Mouse (Mus musculus) embryonic facial prominence, embryonic 15.5 days (tissue): ENCODE data around the gene Scgb1b27. TPM values are rescaled to one million over a fixed set of nuclear protein-coding genes. Genes with fewer than 3 reads are reported as not detected.
"Not testable (repeated sequence)": the region's sequence is repeated elsewhere in the genome, so short reads cannot be mapped to it uniquely, and the experiment has no call there.

Source experiments
- ATAC-seq: fragments of 200-750 bp; cut with Nextera tagmentation; 2 replicates; pipeline ENCODE4 v1.8.0; 2017; ENCODE audit warnings: low read depth, moderate TSS enrichment; ENCODE audit not compliant: insufficient number of reproducible peaks, low FRiP score, low TSS enrichment
- H3K27ac ChIP-seq: fragments of 300-500 bp; sonication (generic); replicated peaks from 2 replicates; pipeline ENCODE4 v1.5.1; 2015; ENCODE audit warnings: mild to moderate bottlenecking, inconsistent platforms
- H3K27me3 ChIP-seq: fragments of 300-500 bp; sonication (generic); 2 replicates; pipeline ENCODE4 v1.6.1; 2015; ENCODE audit warnings: inconsistent platforms
- H3K36me3 ChIP-seq: fragments of 300-500 bp; sonication (generic); 2 replicates; pipeline ENCODE4 v1.6.1; 2015; ENCODE audit warnings: mild to moderate bottlenecking, inconsistent platforms
- H3K4me1 ChIP-seq: fragments of 300-500 bp; sonication (generic); 2 replicates; pipeline ENCODE4 v1.6.1; 2015; ENCODE audit warnings: inconsistent platforms
- H3K4me2 ChIP-seq: fragments of 300-500 bp; sonication (generic); replicated peaks from 2 replicates; pipeline ENCODE4 v1.6.1; 2015; ENCODE audit warnings: mild to moderate bottlenecking, inconsistent platforms
- H3K4me3 ChIP-seq: fragments of 300-500 bp; sonication (generic); replicated peaks from 2 replicates; pipeline ENCODE4 v1.5.1; 2015; ENCODE audit warnings: mild to moderate bottlenecking, inconsistent platforms
- H3K9ac ChIP-seq: fragments of 300-500 bp; sonication (generic); 2 replicates; pipeline ENCODE4 v1.6.1; 2015; ENCODE audit warnings: inconsistent platforms
- H3K9me3 ChIP-seq: fragments of 300-500 bp; sonication (generic); replicated peaks from 2 replicates; pipeline ENCODE4 v1.6.1; 2016; ENCODE audit warnings: inconsistent platforms
- WGBS: fragments of 180-500 bp; shearing (Covaris S2); methylation state at CpG from one replicate; pipeline ENCODE4 v1.1.7; 2015; 5-methylcytosine and 5-hydroxymethylcytosine counted together
- polyA plus RNA-seq: library from polyadenylated mRNA; unstranded; fragments of >200 nt; fragmentation: Nextera tagmentation; extraction: Ambion mirVana; gene quantifications from 2 replicates; pipeline ENCODE4 v1.2.1, GENCODE M21; 2015

Scgb1b27 gene
- not detected in 2 replicates for polyA plus RNA-seq

GRCm38 (mm10) chr7:34021183-34021582, at the start of gene Scgb1b27:
Scgb1b27 (plus strand) TSS chr7:34021483.
- not testable (repeated sequence) for H3K36me3 ChIP-seq, ATAC-seq, H3K4me2 ChIP-seq, H3K9me3 ChIP-seq, H3K27me3 ChIP-seq, H3K9ac ChIP-seq, H3K4me3 ChIP-seq, H3K27ac ChIP-seq, H3K4me1 ChIP-seq
- WGBS: 89% methylated on average over 1 of the region's 1 CpGs

- not testable (repeated sequence) for H3K9ac ChIP-seq, H3K27ac ChIP-seq, H3K4me1 ChIP-seq, H3K9me3 ChIP-seq, H3K4me2 ChIP-seq, H3K4me3 ChIP-seq, H3K27me3 ChIP-seq, ATAC-seq, H3K36me3 ChIP-seq
- WGBS: 22% methylated on average over 8 of the region's 9 CpGs
Measured at GRCm38 (mm10) chr7:33982281-33982680, 39.0 kb upstream of the Scgb1b27 start.

- H3K4me1 ChIP-seq: no peaks in the 10 kb centered on the region
- no peak for ATAC-seq
- no peak within 1 kb of the TSS for H3K4me2 ChIP-seq
- H3K4me3 ChIP-seq: no peak within 1 kb of the TSS
- no peaks in the 10 kb centered on the region for H3K27me3 ChIP-seq
- no peaks in the 10 kb centered on the region for H3K36me3 ChIP-seq
- no peak within 1 kb of the TSS for H3K9ac ChIP-seq
- 74% methylated on average over 4 of the region's 4 CpGs for WGBS
- H3K27ac ChIP-seq: no peak within 1 kb of the TSS
- H3K9me3 ChIP-seq: 0 out of 2 replicates have a peak, but pooled peaks cover 7% of the 10 kb centered on the region
Measured at GRCm38 (mm10) chr7:34013842-34014241, 7.4 kb upstream of the Scgb1b27 start, which contains the start of gene Scgb2b27. Scgb2b27 (minus strand) TSS chr7:34013942.

- peaks cover 12% of the 10 kb centered on the region for H3K9me3 ChIP-seq
- H3K9ac ChIP-seq: no peak overlapping the region
- H3K36me3 ChIP-seq: no peaks in the 10 kb centered on the region
- ATAC-seq: no peak
- 81% methylated on average over 4 of the region's 4 CpGs for WGBS
- no peaks in the 10 kb centered on the region for H3K27me3 ChIP-seq
- no peak overlapping the region for H3K4me3 ChIP-seq
- H3K27ac ChIP-seq: no peak overlapping the region
- H3K4me1 ChIP-seq: no peaks in the 10 kb centered on the region
- H3K4me2 ChIP-seq: no peak overlapping the region
Measured at GRCm38 (mm10) chr7:34025641-34026040, 4.4 kb downstream of the Scgb1b27 start.

- H3K27me3 ChIP-seq, H3K36me3 ChIP-seq, H3K27ac ChIP-seq, ATAC-seq, H3K4me1 ChIP-seq, H3K9ac ChIP-seq, H3K4me3 ChIP-seq, H3K4me2 ChIP-seq: not testable (repeated sequence)
- 84% methylated on average over 9 of the region's 9 CpGs for WGBS
- peaks cover 13% of the 10 kb centered on the region for H3K9me3 ChIP-seq
Measured at GRCm38 (mm10) chr7:34027202-34027601, 5.9 kb downstream of the Scgb1b27 start.

GRCm38 (mm10) chr7:34030026-34030425, 8.7 kb downstream of the Scgb1b27 start:
- Histone ChIP-seq H3K4me2 (no peak overlapping the region), H3K27me3 (no peaks in the 10 kb centered on the region), H3K4me3 (no peak overlapping the region), H3K4me1 (no peaks in the 10 kb centered on the region), H3K27ac (no peak overlapping the region), H3K36me3 (no peaks in the 10 kb centered on the region), H3K9me3 (peaks cover 19% of the 10 kb centered on the region), H3K9ac (no peak overlapping the region)
- ATAC-seq: no peak
- 96% methylated on average over 11 of the region's 11 CpGs for whole genome bisulfite sequencing

- H3K27ac ChIP-seq, H3K4me2 ChIP-seq, H3K36me3 ChIP-seq, H3K4me1 ChIP-seq, H3K9ac ChIP-seq, H3K27me3 ChIP-seq, ATAC-seq, H3K4me3 ChIP-seq: not testable (repeated sequence)
- 0 out of 2 replicates have a peak, but pooled peaks cover 12% of the 10 kb centered on the region for H3K9me3 ChIP-seq
- 85% methylated on average over 4 of the region's 4 CpGs for WGBS
Measured at GRCm38 (mm10) chr7:34034579-34034978, 13.3 kb downstream of the Scgb1b27 start.

GRCm38 (mm10) chr7:34036076-34036815, 15.0 kb downstream of the Scgb1b27 start:
- not testable (repeated sequence) for H3K4me3 ChIP-seq, H3K36me3 ChIP-seq, H3K27me3 ChIP-seq, H3K27ac ChIP-seq, H3K4me1 ChIP-seq, H3K9ac ChIP-seq, ATAC-seq, H3K4me2 ChIP-seq
- H3K9me3 ChIP-seq: 0 out of 2 replicates have a peak, but pooled peaks cover 12% of the 10 kb centered on the region
- WGBS: 89% methylated on average over 11 of the region's 11 CpGs

- H3K27me3 ChIP-seq, H3K9me3 ChIP-seq, H3K4me1 ChIP-seq, H3K4me2 ChIP-seq, H3K27ac ChIP-seq, ATAC-seq, H3K4me3 ChIP-seq, H3K36me3 ChIP-seq, H3K9ac ChIP-seq: not testable (repeated sequence)
- WGBS: 74% methylated on average over 5 of the region's 5 CpGs
Measured at GRCm38 (mm10) chr7:34068132-34068531, 46.8 kb downstream of the Scgb1b27 start.

Other genes with a start within 250 kb of the Scgb1b27 start
- not detected in 2 replicates for gene Scgb2b26, start 76.4 kb upstream of the Scgb1b27 start, polyA plus RNA-seq
- not detected in 2 replicates for gene Scgb2b27, start 7.5 kb upstream of the Scgb1b27 start, polyA plus RNA-seq
- not detected in 2 replicates for gene Scgb1b30, start 73.9 kb downstream of the Scgb1b27 start, polyA plus RNA-seq
- gene Wtip, start 111.8 kb downstream of the Scgb1b27 start, polyA plus RNA-seq: 6.8 and 7.4 TPM in 2 replicates
- gene Uba2, start 148.1 kb downstream of the Scgb1b27 start, polyA plus RNA-seq: 187 and 188 TPM in 2 replicates
- gene Pdcd2l, start 175.2 kb downstream of the Scgb1b27 start, polyA plus RNA-seq: 56.9 and 60.8 TPM in 2 replicates
- gene Gpi1, start 208.9 kb downstream of the Scgb1b27 start, polyA plus RNA-seq: 277 and 278 TPM in 2 replicates
- 0.46 TPM in 1 of 2 replicates, not detected in the other for gene Gm6096, start 229.6 kb downstream of the Scgb1b27 start, polyA plus RNA-seq